Mouse (Mus musculus): ENCODE data around the gene Zfp791. TPM values are rescaled to one million over a fixed set of nuclear protein-coding genes. Genes with fewer than 3 reads are reported as not detected.

The Zfp791 gene
- total RNA-seq, 2 experiments from 2014 or later: 5.6 to 5.8 TPM

Small RNA genes within 50 kb of the gene (microRNA-seq; reads per million reads assigned to microRNA genes)
- gene Gm23388 (0 to 0.57 reads per million in 2 experiments), gene Mir7070 (9.1 to 10.9 reads per million in 2 experiments)

Other genes starting within 250 kb of the Zfp791 start
- gene Gcdh, start 229.2 kb downstream of the Zfp791 start, total RNA-seq (2021): 10 to 100 TPM; 35.0 to 35.6 TPM
- gene Klf1, start 221.2 kb downstream of the Zfp791 start, total RNA-seq (2021): not detected
- gene Dnase2a, start 214.5 kb downstream of the Zfp791 start, total RNA-seq (2021): 1 to 10 TPM; 4.0 TPM
- gene Mast1, start 185.7 kb downstream of the Zfp791 start, total RNA-seq (2021): 100 to 1,000 TPM; 127 to 140 TPM
- 1 to 10 TPM; 1.5 to 1.8 TPM for gene Rtbdn, start 176.1 kb downstream of the Zfp791 start, total RNA-seq (2021)
- gene Gm49661, start 153.7 kb downstream of the Zfp791 start, total RNA-seq (2021): not detected
- gene Prdx2, start 153.5 kb downstream of the Zfp791 start, total RNA-seq (2021): 100 to 1,000 TPM; 417 to 431 TPM
- 10 to 100 TPM; 34.3 to 34.4 TPM for gene Rnaseh2a, start 153.3 kb downstream of the Zfp791 start, total RNA-seq (2021)
- 10 to 100 TPM; 45.5 to 54.7 TPM for gene Junb, start 144.4 kb downstream of the Zfp791 start, total RNA-seq (2021)
- gene Hook2, start 132.5 kb downstream of the Zfp791 start, total RNA-seq (2021): 1 to 10 TPM; 7.6 to 9.0 TPM
- not detected for gene Best2, start 108.6 kb downstream of the Zfp791 start, total RNA-seq (2021)
- 100 to 1,000 TPM; 108 to 115 TPM for gene Asna1, start 97.8 kb downstream of the Zfp791 start, total RNA-seq (2021)
- gene Trir, start 96.3 kb downstream of the Zfp791 start, total RNA-seq (2021): 100 to 1,000 TPM; 136 to 150 TPM
- 100 to 1,000 TPM; 150 to 152 TPM for gene Tnpo2, start 86.2 kb downstream of the Zfp791 start, total RNA-seq (2021)
- 10 to 100 TPM; 36.2 to 41.4 TPM for gene Fbxw9, start 63.0 kb downstream of the Zfp791 start, total RNA-seq (2021)
- not detected for gene Gm5741, start 55.1 kb downstream of the Zfp791 start, total RNA-seq (2021)
- 10 to 100 TPM; 63.8 to 67.4 TPM for gene Dhps, start 51.3 kb downstream of the Zfp791 start, total RNA-seq (2021)
- gene Wdr83os, start 42.4 kb downstream of the Zfp791 start, total RNA-seq (2021): 10 to 100 TPM; 57.5 to 61.5 TPM
- 10 to 100 TPM; 26.3 to 34.6 TPM for gene Wdr83, start 41.8 kb downstream of the Zfp791 start, total RNA-seq (2021)
- 10 to 100 TPM; 39.6 to 42.7 TPM for gene Man2b1, start 39.8 kb downstream of the Zfp791 start, total RNA-seq (2021)
- gene Cks1brt, start 28.8 kb upstream of the Zfp791 start, total RNA-seq (2021): not detected
- gene Olfr371, start 102.9 kb upstream of the Zfp791 start, total RNA-seq (2021): not detected
- 10 to 100 TPM; 35.0 to 35.3 TPM for gene Orc6, start 176.5 kb upstream of the Zfp791 start, total RNA-seq (2021)
- gene Vps35, start 176.7 kb upstream of the Zfp791 start, total RNA-seq (2021): 100 to 1,000 TPM; 135 to 142 TPM

Data from layer of hippocampus, postnatal 14 days (tissue).